Mouse (Mus musculus): ENCODE results near the gene Gosr1. TPM values are rescaled to one million over a fixed set of nuclear protein-coding genes. Genes with fewer than 3 reads are reported as not detected.
"Not testable (repeated sequence)": the region's sequence is repeated elsewhere in the genome, so short reads cannot be mapped to it uniquely, and the experiment has no call there.

The Gosr1 gene
- polyA plus RNA-seq, 1 experiment from 2014 or later = 26.4 TPM

DNA sequence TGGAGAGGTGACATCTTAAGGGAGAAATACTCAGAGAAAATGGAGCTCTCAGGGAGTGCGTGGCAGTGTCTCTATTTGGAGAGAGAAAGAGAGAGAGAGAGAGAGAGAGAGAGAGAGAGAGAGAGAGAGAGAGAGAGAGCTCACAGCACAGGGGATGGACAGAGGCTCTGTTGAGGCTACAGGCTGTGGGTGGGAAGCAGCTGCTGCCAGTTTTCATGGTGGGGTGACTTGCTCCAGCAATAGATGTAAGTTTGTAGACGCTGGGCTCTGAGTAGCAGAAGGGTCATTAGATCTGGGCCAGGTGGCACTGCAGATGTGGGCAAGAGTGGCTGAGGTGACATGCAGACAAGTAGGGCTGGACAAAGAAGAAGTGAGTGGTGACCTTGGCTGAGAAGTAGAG, 77.8 kb downstream of the Gosr1 start:
- no peak for ATAC-seq
- Histone ChIP-seq H3K4me2 (ENCODE audit: low read length) (no peak overlapping the region), H3K9ac (ENCODE audit: low read depth, low read length) (no peak overlapping the region), H3K4me1 (ENCODE audit: control insufficient read depth, insufficient read depth, low read length) (no peaks in the 10 kb centered on the region), H3K4me3 (ENCODE audit: low read depth, low read length) (no peak overlapping the region), H3K36me3 (ENCODE audit: control insufficient read depth, insufficient read depth, low read length) (no peaks in the 10 kb centered on the region), H3K27me3 (ENCODE audit: control insufficient read depth, insufficient read depth, low read depth, low read length) (no peaks in the 10 kb centered on the region), H3K27ac (ENCODE audit: low read length) (no peak overlapping the region), H3K9me3 (replicated peaks; ENCODE audit: control insufficient read depth, low read length, poor library complexity, severe bottlenecking) (no peaks in the 10 kb centered on the region)
- 77% methylated on average over 2 of the region's 2 CpGs for whole genome bisulfite sequencing

GRCm38 (mm10) chr11:76679508-76679907, 83.9 kb downstream of the Gosr1 start, which contains the start of gene Trarg1:
Gene Trarg1 (plus strand): TSS chr11:76679808.
- H3K27ac ChIP-seq (ENCODE audit: low read length); H3K36me3 ChIP-seq (ENCODE audit: control insufficient read depth, insufficient read depth, low read length); ATAC-seq; H3K9ac ChIP-seq (ENCODE audit: low read depth, low read length); H3K4me1 ChIP-seq (ENCODE audit: control insufficient read depth, insufficient read depth, low read length); H3K4me2 ChIP-seq (ENCODE audit: low read length); H3K27me3 ChIP-seq (ENCODE audit: control insufficient read depth, insufficient read depth, low read depth, low read length); H3K9me3 ChIP-seq (replicated peaks; ENCODE audit: control insufficient read depth, low read length, poor library complexity, severe bottlenecking); H3K4me3 ChIP-seq (ENCODE audit: low read depth, low read length): not testable (repeated sequence)
- 37% methylated on average over 6 of the region's 8 CpGs for WGBS

Other genes starting within 250 kb of the Gosr1 start
- 110 and 116 TPM in 2 replicates for gene Abr, start 141.3 kb downstream of the Gosr1 start, polyA plus RNA-seq (2015; fragmentation: Nextera tagmentation; extraction: Ambion mirVana)
- gene Bhlha9, start 91.1 kb downstream of the Gosr1 start, polyA plus RNA-seq (2015; fragmentation: Nextera tagmentation; extraction: Ambion mirVana) = 1.3 and 1.9 TPM in 2 replicates
- gene Trarg1, start 83.8 kb downstream of the Gosr1 start, polyA plus RNA-seq (2015; fragmentation: Nextera tagmentation; extraction: Ambion mirVana) = 0.21 and 0.24 TPM in 2 replicates
- 6.1 and 6.2 TPM in 2 replicates for gene Cpd, start 83.4 kb upstream of the Gosr1 start, polyA plus RNA-seq (2015; fragmentation: Nextera tagmentation; extraction: Ambion mirVana)
- not detected in 2 replicates for gene Tmigd1, start 138.6 kb upstream of the Gosr1 start, polyA plus RNA-seq (2015; fragmentation: Nextera tagmentation; extraction: Ambion mirVana)
- 139 and 151 TPM in 2 replicates for gene Blmh, start 161.2 kb upstream of the Gosr1 start, polyA plus RNA-seq (2015; fragmentation: Nextera tagmentation; extraction: Ambion mirVana)
- gene Slc6a4, start 235.0 kb upstream of the Gosr1 start, polyA plus RNA-seq (2015; fragmentation: Nextera tagmentation; extraction: Ambion mirVana) = 7.8 and 10.9 TPM in 2 replicates